ENCODE assay signal across 8 mouse cellular contexts in the genomic region with DNA sequence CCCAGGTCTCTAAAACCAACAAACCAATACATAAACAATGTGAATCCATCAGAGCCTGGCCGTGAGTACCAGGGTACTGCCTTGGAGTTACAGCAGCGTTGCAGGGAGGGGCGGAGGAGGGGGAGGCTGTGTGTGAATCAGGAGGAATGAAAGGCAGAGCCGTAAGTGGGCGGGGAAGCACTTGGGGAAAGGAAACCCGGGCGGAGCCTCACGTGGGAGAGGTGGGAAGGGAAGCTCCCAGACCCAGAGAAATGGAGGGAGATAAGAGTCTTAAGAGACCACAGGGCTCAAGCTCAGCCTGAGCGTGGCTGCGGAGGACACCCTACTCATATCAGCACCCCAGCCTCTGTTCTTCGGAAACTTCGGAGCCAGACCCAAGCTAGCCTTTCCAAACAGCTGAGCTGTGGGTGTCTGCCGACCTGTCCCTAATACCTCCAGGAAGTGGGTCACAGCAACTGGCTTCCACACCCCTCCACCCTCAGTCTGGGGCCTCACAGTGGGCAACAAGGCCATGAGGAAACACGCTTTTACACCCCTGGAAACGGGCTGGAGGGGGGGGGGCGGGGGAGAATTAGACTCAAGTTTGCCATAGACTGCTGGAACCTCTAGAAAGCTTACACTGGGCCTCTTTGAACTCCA. TPM values are rescaled to one million over a fixed set of nuclear protein-coding genes. Genes with fewer than 3 reads are reported as not detected.
A peak's percentile ranks its signal among the peaks of the same experiment; 100 is the strongest.
DNase-seq lines count a peak whose midpoint lies in the region; ATAC-seq and TF ChIP-seq lines count a peak whose summit lies in the region.

No protein-coding gene starts in this region.

- H3K27me3 ChIP-seq in Patski: no peaks in the 10 kb centered on the region
- no peaks in the 10 kb centered on the region for H3K27me3 ChIP-seq in heart, embryonic 10.5 days (ENCODE audit: insufficient read depth, poor library complexity, severe bottlenecking)

- no peak for TF ChIP-seq CTCF in Patski (IDR thresholded peaks at IDR 0.05)
- TF ChIP-seq CTCF in lung, adult 2 months (IDR thresholded peaks at IDR 0.05; ENCODE audit: insufficient read depth, low read length): no peak

- no peaks in the 10 kb centered on the region for H3K36me3 ChIP-seq in heart, embryonic 10.5 days

- in situ Hi-C loops in Patski (cut with MboI; ENCODE audit: low pct_unique_long_range_greater_than_20kb): loop anchor here (25.0 kb wide), 1 partner anchor 949 kb away; no protein-coding TSS in a partner anchor

- DNase-seq in Patski (ENCODE audit: low read depth, low spot score): no peak
- peak; percentile 82 for DNase-seq in embryo, embryonic 10 days (ENCODE audit: low spot score)
- peak; percentile 93 for DNase-seq in heart, embryonic 10.5 days (ENCODE audit: low spot score)
- DNase-seq in kidney, adult 9 months: peak; percentile 42
- DNase-seq in lung, adult 2 months: peak; percentile 74

- CTCF ChIA-PET in Patski (lab: Charles Lee): interaction anchor here (1.0 kb wide), 1 partner anchor 44 kb away, joined by 4 read pairs; no protein-coding TSS in a partner anchor

- peaks cover 30% of the 10 kb centered on the region for H3K4me1 ChIP-seq in heart, embryonic 10.5 days
- peaks cover 13% of the 10 kb centered on the region for H3K4me1 ChIP-seq in lung, adult 2 months (ENCODE audit: control insufficient read depth, insufficient read depth, low read length)

- POLR2A ChIA-PET in Patski (lab: Charles Lee): no interaction called here

- no peak for TF ChIP-seq POLR2A in lung, adult 2 months (IDR thresholded peaks at IDR 0.05; ENCODE audit: borderline replicate concordance, extremely low read depth, low read depth, low read length)

- peak; percentile 73 for ATAC-seq in Patski
- ATAC-seq in neutrophil, adult 5-6 weeks (ENCODE audit: extremely low read depth, insufficient number of reproducible peaks, low FRiP score, poor library complexity, severe bottlenecking): 0 out of 2 replicates have a peak, but pooled peaks have one; percentile 7
- ATAC-seq in cerebellum, adult (ENCODE audit: insufficient number of reproducible peaks, low FRiP score, low TSS enrichment): no peak
- no peak for ATAC-seq in erythroid progenitor cell, adult 5-6 weeks (replicated peaks; ENCODE audit: low FRiP score, poor library complexity, severe bottlenecking)

- peak overlapping the region; percentile 86 for H3K27ac ChIP-seq in heart, embryonic 10.5 days

- H3K9me3 ChIP-seq in heart, embryonic 10.5 days: no peaks in the 10 kb centered on the region

- 3% methylated on average over 16 of the region's 16 CpGs for WGBS in heart, embryonic 10.5 days
- 8% methylated on average over 16 of the region's 16 CpGs for WGBS in lung, adult 2 months

- peak overlapping the region; percentile 56 for H3K4me3 ChIP-seq in heart, embryonic 10.5 days
- no peak overlapping the region for H3K4me3 ChIP-seq in lung, adult 2 months (replicated peaks; ENCODE audit: extremely low read depth, low read depth, low read length)

RNA-seq across cellular contexts. Expression of a gene that starts 14.7 kb away (rescaled TPM):
- 6.1 TPM for polyA plus RNA-seq in Patski (2021)
- 4.2 and 4.9 TPM in 2 replicates for polyA plus RNA-seq in heart, embryonic 10.5 days (2016; fragmentation: Nextera tagmentation; extraction: Ambion mirVana)
- 13.6 and 16.6 TPM in 2 replicates for polyA plus RNA-seq in lung, adult 2 months (2012; rRNA removed)
- not detected in 2 replicates for total RNA-seq in neutrophil, adult 5-6 weeks (2017)
- total RNA-seq in erythroid progenitor cell, adult 5-6 weeks (2015; ENCODE audit: low replicate concordance): not detected in 2 replicates
- total RNA-seq in erythroid progenitor cell, adult 5-6 weeks (2017; ENCODE audit: low replicate concordance): not detected in 2 replicates

Comparison
In these comparisons a context has a peak if more than half of its experiments do, and no peak if none do; other contexts are left out.
1. ATAC-seq: peak in Patski (single experiment) and neutrophil, adult 5-6 weeks (single experiment); none in cerebellum, adult (single experiment) and erythroid progenitor cell, adult 5-6 weeks (single experiment).